Mouse (Mus musculus) CH12F3 (cell line): ENCODE data around the gene Golph3l.
"Not testable (repeated sequence)": the region's sequence is repeated elsewhere in the genome, so short reads cannot be mapped to it uniquely, and the experiment has no call there.

Source experiments
- in situ Hi-C: fragments of 300-500 bp; cut with MboI; formaldehyde crosslinking; loops from 2 replicates; pipeline ENCODE4 v1.14.3; 2020; ENCODE audit warnings: low sequenced_read_pairs

The Golph3l gene

GRCm38 (mm10) chr3:95653473-95654034 lies 64.8 kb downstream of the Golph3l start:
- in situ Hi-C loops = no loop called here

DNA sequence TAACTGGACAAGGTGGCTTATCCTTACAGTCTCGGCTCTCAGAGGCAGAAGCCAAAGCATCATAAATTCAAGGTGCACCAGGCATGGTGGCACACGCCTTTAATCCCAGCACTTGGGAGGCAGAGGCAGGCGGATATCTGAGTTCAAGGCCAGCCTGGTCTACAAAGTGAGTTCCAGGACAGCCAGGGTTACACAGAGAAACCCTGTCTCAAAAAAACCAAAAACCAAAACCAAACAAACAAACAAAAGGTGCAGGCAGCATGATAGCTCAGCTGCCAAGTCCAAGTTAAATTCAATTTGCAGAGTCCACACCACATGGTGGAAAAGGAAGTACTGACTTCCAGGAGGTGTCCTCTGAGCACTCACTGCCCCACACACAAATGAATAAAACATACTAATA lies 65.6 kb downstream of the Golph3l start:
- in situ Hi-C loops = not testable (repeated sequence)

DNA sequence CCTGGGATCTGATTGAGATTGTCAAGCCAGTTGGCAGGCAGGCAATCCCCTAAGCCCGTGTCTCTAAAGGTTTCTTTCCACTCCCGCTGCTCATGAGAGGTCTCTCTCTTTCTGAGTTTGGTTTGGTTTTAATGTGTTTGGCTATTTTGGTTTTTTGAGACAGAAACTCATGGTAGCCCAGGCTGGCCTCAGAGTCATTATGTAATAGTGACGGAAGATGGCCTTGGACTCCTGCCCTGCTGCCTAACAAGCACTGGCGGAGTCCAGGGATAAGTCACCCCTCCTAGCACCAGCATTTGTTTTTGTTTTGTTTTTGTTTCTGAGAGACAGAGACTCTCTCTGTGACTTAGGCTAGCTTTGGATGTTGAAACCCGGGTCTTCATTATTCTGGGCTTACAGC lies 66.7 kb downstream of the Golph3l start:
- in situ Hi-C loops = no loop called here

DNA sequence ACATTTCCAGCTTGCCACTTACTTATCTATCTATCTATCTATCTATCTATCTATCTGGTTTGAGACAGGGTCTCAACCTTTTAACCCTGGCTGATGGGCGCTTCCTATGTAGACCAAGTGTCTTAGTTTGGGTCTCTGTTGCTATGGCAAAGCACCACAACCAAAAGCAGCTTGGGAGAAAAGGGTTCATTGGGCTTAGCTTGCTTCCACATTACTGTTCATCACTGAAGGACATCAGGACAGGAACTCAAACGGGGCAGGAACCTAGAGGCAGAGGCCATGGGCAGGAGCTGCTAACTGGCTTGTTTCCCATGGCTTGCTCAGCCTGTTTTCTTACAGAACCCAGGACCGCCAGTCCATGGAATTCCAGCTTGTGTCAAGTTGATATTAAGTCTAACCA lies 68.4 kb downstream of the Golph3l start:
- in situ Hi-C loops = no loop called here

DNA sequence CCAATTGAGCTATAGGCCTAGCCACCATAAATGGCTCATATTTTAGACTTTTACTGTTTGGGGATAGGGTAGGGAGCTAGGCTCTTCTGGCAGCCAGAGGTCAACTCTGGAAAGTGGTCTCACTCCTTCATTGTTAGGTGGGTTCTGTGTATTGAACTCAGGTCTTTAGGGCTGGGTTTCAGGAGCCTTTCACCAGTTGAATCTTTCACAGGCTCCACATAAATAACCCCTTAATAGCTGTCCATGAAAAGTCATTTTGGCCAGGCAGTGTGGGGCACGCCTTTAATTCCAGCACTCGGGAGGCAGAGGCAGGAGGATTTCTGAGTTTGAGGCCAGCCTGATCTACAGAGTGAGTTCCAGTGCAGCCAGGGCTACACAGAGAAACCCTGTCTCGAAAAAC lies 69.0 kb downstream of the Golph3l start:
- in situ Hi-C loops = no loop called here

DNA sequence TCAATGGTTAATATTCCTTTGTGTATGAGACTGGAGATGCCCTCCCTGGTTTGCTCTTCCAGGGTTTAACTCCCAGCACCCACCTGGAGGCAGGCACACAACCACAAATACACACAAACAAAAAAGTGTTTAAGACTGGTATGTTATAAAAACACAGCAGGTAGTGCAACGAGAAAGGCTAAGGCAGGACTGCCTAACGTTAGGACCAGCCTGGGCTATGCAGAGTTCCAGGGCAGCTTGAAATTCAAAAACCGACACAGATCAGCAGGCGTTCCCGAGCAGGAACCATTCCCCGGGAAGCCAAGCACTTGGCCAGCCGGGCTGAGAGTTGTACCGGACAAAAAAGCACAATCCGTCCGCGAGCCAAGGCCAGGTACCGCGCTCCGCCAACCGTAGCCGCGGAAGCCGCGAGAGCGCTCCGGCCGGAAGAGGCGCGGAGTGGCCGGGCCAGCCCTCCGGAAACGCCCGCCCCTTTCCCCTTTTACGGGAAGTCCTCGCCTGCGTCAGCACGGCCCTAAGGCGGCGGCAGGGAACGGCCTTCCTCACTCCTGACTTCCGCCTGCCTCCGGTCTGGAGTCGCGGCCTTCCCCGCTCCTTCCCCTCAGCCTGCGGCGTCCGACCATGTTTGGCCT lies 69.6 kb downstream of the Golph3l start, which contains the start of gene Mcl1:
Gene Mcl1 (plus strand): TSS at position 553 of the 632 bp plus-strand sequence.
- in situ Hi-C loops = no loop called here

GRCm38 (mm10) chr3:95658868-95659712 lies 70.4 kb downstream of the Golph3l start:
- in situ Hi-C loops = no loop called here

GRCm38 (mm10) chr3:95659948-95660347 lies 71.2 kb downstream of the Golph3l start:
- in situ Hi-C loops = no loop called here

GRCm38 (mm10) chr3:95660788-95661478 lies 72.2 kb downstream of the Golph3l start:
- in situ Hi-C loops = no loop called here

GRCm38 (mm10) chr3:95661945-95662715 lies 73.4 kb downstream of the Golph3l start:
- in situ Hi-C loops = no loop called here

DNA sequence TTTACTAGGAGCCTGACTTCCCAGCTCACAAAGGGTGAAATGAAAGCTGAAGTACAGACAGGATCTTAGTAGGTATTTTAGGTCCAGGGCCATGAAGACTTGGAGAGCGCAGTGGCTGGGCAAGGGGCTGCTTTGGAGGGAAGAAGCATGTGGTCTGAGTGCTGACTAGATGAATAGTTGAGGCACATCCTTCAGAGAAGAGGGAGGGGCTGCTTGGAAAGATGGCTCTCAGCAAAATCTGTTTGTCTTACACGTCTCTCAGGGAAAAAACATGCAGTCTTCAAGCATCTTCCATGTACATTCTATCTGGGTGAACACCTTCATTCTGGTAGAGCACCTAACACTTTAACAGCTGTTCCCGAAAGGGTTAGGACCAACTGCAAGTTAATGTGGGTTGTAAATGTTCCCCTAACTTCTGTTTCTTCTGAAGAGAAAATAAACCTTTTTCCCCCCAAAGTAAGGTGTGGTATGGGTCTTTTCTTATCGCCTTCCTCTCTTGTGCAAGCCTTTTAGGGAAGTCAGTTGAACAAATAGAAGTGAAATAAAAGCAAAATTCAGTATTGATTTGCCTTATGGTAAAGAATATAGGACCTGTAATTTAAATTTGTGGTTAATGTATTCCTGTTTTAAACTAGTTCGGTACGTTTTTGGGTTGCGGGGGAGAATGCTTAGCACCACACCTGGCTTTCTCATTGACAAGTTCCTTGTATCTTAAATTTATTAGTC lies 74.2 kb downstream of the Golph3l start:
- in situ Hi-C loops = no loop called here

DNA sequence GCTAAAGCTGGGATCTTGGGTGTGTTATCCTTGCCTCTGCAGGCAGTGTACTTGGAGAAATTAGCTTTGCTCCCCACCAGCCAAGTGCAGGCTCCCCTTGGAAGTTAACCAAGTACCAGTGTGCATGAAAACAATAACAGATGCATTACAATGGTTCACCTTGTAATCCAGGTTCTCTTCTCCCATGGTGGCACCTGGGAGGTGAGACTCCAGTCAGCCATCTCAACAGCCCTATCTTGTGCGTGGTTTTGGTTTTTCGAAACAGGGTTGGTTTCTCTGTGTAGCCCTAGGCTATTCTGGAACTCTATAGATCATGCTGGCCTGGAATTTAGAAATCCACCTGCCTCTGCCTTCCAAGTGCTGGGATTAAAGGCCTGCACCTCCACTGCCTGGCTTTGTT lies 74.8 kb downstream of the Golph3l start:
- in situ Hi-C loops = no loop called here

DNA sequence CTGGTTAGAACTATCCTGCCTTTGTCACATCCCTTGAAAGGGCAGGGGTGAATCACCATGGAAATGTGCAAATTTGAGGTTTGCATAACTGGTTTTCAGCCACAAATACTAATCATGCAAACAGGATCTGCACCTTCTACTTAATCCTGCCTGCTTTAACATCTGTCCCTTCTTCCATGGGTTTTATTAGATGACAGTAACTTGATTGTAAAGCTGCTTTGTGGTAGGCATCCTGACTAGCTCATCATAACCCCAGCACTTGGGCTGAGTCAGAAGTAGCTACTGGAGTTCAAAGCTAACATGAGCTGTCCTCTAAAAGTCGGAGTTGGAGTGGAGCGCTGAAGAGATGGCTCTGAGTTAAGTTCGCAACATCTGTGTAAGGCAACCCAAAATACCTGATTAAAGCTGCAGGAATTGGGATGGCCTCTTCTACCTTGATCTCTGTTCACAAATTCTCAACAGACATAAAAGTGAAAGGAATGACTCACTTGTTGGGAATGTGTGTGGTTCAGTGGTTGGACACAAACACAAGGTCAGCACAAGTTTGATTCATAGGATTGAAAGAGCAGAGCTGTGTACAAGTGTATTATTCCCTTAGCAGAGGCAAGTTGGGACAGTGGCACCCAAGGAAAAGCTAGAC lies 75.4 kb downstream of the Golph3l start:
- in situ Hi-C loops = no loop called here

DNA sequence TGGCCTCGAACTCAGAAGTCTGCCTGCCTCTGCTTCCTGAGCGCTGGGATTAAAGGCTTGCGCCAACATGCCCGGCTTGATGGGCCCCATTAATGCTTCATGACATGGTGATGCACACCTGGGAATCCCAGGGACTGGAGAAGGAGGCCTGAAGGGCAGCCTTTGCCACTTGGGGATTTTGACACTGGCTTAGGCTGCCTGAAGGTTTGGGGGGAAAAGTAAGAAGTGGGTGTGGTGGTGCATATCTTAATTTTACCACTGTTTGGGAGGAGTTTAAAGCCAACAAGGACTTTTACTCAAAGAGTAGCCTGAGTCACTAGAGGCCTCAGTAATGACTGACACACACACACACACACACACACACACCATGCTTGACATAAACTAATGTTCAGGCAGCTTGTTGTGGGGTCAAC lies 76.2 kb downstream of the Golph3l start:
- in situ Hi-C loops = no loop called here

GRCm38 (mm10) chr3:95666124-95666844 lies 77.5 kb downstream of the Golph3l start:
- in situ Hi-C loops = no loop called here

DNA sequence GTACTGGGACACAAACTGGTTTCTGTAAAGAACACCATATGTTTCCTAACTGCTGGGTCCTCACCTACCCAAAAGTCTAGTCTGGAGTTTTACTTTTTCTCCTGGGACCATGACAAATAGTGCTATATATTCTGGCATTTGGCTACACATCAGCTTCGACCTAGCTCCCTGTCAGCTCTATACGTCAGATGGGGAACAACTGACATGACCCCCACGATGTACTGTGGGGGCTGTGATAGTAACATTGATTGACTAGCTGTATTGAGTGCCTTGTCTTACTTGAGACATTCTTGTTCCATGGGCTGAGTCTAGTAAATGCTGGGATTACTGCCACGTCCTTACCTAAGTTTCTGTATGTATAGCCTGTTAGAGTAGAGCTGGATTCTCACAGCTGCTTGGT lies 78.8 kb downstream of the Golph3l start:
- in situ Hi-C loops = no loop called here

GRCm38 (mm10) chr3:95668026-95668425 lies 79.3 kb downstream of the Golph3l start:
- in situ Hi-C loops = no loop called here
